Mouse (Mus musculus) mesoderm, embryonic 11.5 days (tissue): ENCODE results near the gene Adora2a.
"Not testable (repeated sequence)": the region's sequence is repeated elsewhere in the genome, so short reads cannot be mapped to it uniquely, and the experiment has no call there.

Source experiments
- DNase-seq: peaks from one replicate; pipeline ENCODE4 v3.0.0-alpha.2; 2012; ENCODE audit warnings: low read depth, low spot score

Adora2a gene

GRCm38 (mm10) chr10:75314190-75314980 is 2.3 kb upstream of the Adora2a start:
- peak; percentile 26 for DNase-seq

GRCm38 (mm10) chr10:75315756-75316155 is 921 bp upstream of the Adora2a start:
- DNase-seq = no peak

- DNase-seq = peak; percentile 20
Measured at GRCm38 (mm10) chr10:75316472-75316871, 205 bp upstream of the Adora2a start.

- DNase-seq = peak; percentile 69
Measured at GRCm38 (mm10) chr10:75316908-75317761, 458 bp downstream of the Adora2a start.

- no peak for DNase-seq
Measured at GRCm38 (mm10) chr10:75318206-75318605, 1.5 kb downstream of the Adora2a start.

- no peak for DNase-seq
Measured at GRCm38 (mm10) chr10:75320321-75320720, 3.6 kb downstream of the Adora2a start.

- DNase-seq = no peak
Measured at GRCm38 (mm10) chr10:75322966-75323365, 6.3 kb downstream of the Adora2a start.

GRCm38 (mm10) chr10:75323986-75324385 is 7.3 kb downstream of the Adora2a start:
- DNase-seq = no peak

GRCm38 (mm10) chr10:75324391-75324790 is 7.7 kb downstream of the Adora2a start:
- no peak for DNase-seq

- no peak for DNase-seq
Measured at GRCm38 (mm10) chr10:75325821-75326220, 9.1 kb downstream of the Adora2a start.

- no peak for DNase-seq
Measured at GRCm38 (mm10) chr10:75326553-75326952, 9.9 kb downstream of the Adora2a start.

GRCm38 (mm10) chr10:75327081-75327480 is 10.4 kb downstream of the Adora2a start:
- no peak for DNase-seq

- no peak for DNase-seq
Measured at GRCm38 (mm10) chr10:75328201-75328704, 11.6 kb downstream of the Adora2a start.

- no peak for DNase-seq
Measured at GRCm38 (mm10) chr10:75332268-75332667, 15.6 kb downstream of the Adora2a start.

- no peak for DNase-seq
Measured at GRCm38 (mm10) chr10:75333176-75333776, 16.6 kb downstream of the Adora2a start.

- no peak for DNase-seq
Measured at GRCm38 (mm10) chr10:75334175-75334574, 17.5 kb downstream of the Adora2a start.

- DNase-seq = no peak
Measured at GRCm38 (mm10) chr10:75335075-75335474, 18.4 kb downstream of the Adora2a start.

GRCm38 (mm10) chr10:75337231-75337630 is 20.6 kb downstream of the Adora2a start:
- no peak for DNase-seq

- DNase-seq = no peak
Measured at GRCm38 (mm10) chr10:75338852-75339251, 22.2 kb downstream of the Adora2a start.

GRCm38 (mm10) chr10:75339377-75339776 is 22.7 kb downstream of the Adora2a start:
- DNase-seq = no peak

GRCm38 (mm10) chr10:75341936-75342335 is 25.3 kb downstream of the Adora2a start:
- DNase-seq = no peak

- DNase-seq = not testable (repeated sequence)
Measured at GRCm38 (mm10) chr10:75344563-75344962, 27.9 kb downstream of the Adora2a start.
